Mouse (Mus musculus) fibroblast of lung, adult 2 months (primary cell): ENCODE measurements around the gene Tmed10.

Experiments used
- DNase-seq: peaks from one replicate; pipeline ENCODE4 v3.0.0-alpha.2; 2011; ENCODE audit warnings: low read depth

Tmed10 gene

GRCm38 (mm10) chr12:85374561-85375272 is at the start of gene Tmed10:
Tmed10 (minus strand) TSS chr12:85374847.
- peak; percentile 88 for DNase-seq

- DNase-seq, result no peak
Observed at GRCm38 (mm10) chr12:85423236-85423635, 48.6 kb upstream of the Tmed10 start.

- DNase-seq, result no peak
Observed at GRCm38 (mm10) chr12:85422536-85422935, 47.9 kb upstream of the Tmed10 start.

- DNase-seq, result no peak
Observed at GRCm38 (mm10) chr12:85420945-85421344, 46.3 kb upstream of the Tmed10 start.

GRCm38 (mm10) chr12:85417845-85418244 is 43.2 kb upstream of the Tmed10 start:
- peak; percentile 57 for DNase-seq

GRCm38 (mm10) chr12:85416298-85416697 is 41.7 kb upstream of the Tmed10 start:
- DNase-seq, result no peak

- DNase-seq, result no peak
Observed at GRCm38 (mm10) chr12:85415876-85416275, 41.2 kb upstream of the Tmed10 start.

GRCm38 (mm10) chr12:85411136-85411535 is 36.5 kb upstream of the Tmed10 start:
- DNase-seq, result no peak

GRCm38 (mm10) chr12:85397960-85398272 is 23.3 kb upstream of the Tmed10 start:
- DNase-seq, result no peak

GRCm38 (mm10) chr12:85397063-85397959 is 22.7 kb upstream of the Tmed10 start:
- peak; percentile 73 for DNase-seq

- no peak for DNase-seq
Observed at GRCm38 (mm10) chr12:85393981-85394380, 19.3 kb upstream of the Tmed10 start.

GRCm38 (mm10) chr12:85393526-85393925 is 18.9 kb upstream of the Tmed10 start:
- no peak for DNase-seq

GRCm38 (mm10) chr12:85391148-85391547 is 16.5 kb upstream of the Tmed10 start:
- no peak for DNase-seq

- DNase-seq, result no peak
Observed at GRCm38 (mm10) chr12:85389204-85390185, 14.8 kb upstream of the Tmed10 start.

GRCm38 (mm10) chr12:85385995-85386375 is 11.3 kb upstream of the Tmed10 start:
- DNase-seq, result no peak

GRCm38 (mm10) chr12:85385329-85385994 is 10.8 kb upstream of the Tmed10 start:
- DNase-seq, result no peak

- DNase-seq, result no peak
Observed at GRCm38 (mm10) chr12:85382761-85383680, 8.4 kb upstream of the Tmed10 start.

- no peak for DNase-seq
Observed at GRCm38 (mm10) chr12:85381570-85381969, 6.9 kb upstream of the Tmed10 start.

- DNase-seq, result no peak
Observed at GRCm38 (mm10) chr12:85380942-85381341, 6.3 kb upstream of the Tmed10 start.

- DNase-seq, result no peak
Observed at GRCm38 (mm10) chr12:85380308-85380707, 5.7 kb upstream of the Tmed10 start.
